Mouse (Mus musculus) kidney, embryonic 14.5 days (tissue): ENCODE results near the gene Xlr. TPM values are rescaled to one million over a fixed set of nuclear protein-coding genes. Genes with fewer than 3 reads are reported as not detected.
"Not testable (repeated sequence)": the region's sequence is repeated elsewhere in the genome, so short reads cannot be mapped to it uniquely, and the experiment has no call there.

Experiments used
- ATAC-seq: fragments of 200-750 bp; cut with Nextera tagmentation; 2 replicates; pipeline ENCODE4 v1.8.0; 2017; ENCODE audit warnings: moderate number of reproducible peaks, mild to moderate bottlenecking, moderate TSS enrichment, moderate library complexity; ENCODE audit not compliant: low FRiP score, low TSS enrichment
- H3K27ac ChIP-seq: fragments of 300-500 bp; sonication (generic); 2 replicates; pipeline ENCODE4 v1.5.1; 2014; ENCODE audit warnings: low read depth, mild to moderate bottlenecking, low read length, moderate library complexity, mixed read lengths
- H3K27me3 ChIP-seq: fragments of 300-500 bp; sonication (generic); 2 replicates; pipeline ENCODE4 v1.6.1; 2014; ENCODE audit warnings: mild to moderate bottlenecking, low read length; ENCODE audit not compliant: control insufficient read depth, insufficient read depth
- H3K36me3 ChIP-seq: fragments of 300-500 bp; sonication (generic); 2 replicates; pipeline ENCODE4 v1.6.1; 2014; ENCODE audit warnings: low read length, mixed read lengths; ENCODE audit not compliant: control insufficient read depth, insufficient read depth
- H3K4me1 ChIP-seq: fragments of 300-500 bp; sonication (generic); 2 replicates; pipeline ENCODE4 v1.6.1; 2014; ENCODE audit warnings: low read length, mixed read lengths; ENCODE audit not compliant: control insufficient read depth, insufficient read depth
- H3K4me2 ChIP-seq: fragments of 300-500 bp; sonication (generic); replicated peaks from 2 replicates; pipeline ENCODE4 v1.6.1; 2014; ENCODE audit warnings: low read depth, mild to moderate bottlenecking, low read length
- H3K4me3 ChIP-seq: fragments of 300-500 bp; sonication (generic); 2 replicates; pipeline ENCODE4 v1.5.1; 2014; ENCODE audit warnings: mild to moderate bottlenecking, low read length
- H3K9ac ChIP-seq: fragments of 300-500 bp; sonication (generic); 2 replicates; pipeline ENCODE4 v1.6.1; 2014; ENCODE audit warnings: low read depth, mild to moderate bottlenecking, low read length, moderate library complexity
- H3K9me3 ChIP-seq: fragments of 300-500 bp; sonication (generic); 2 replicates; pipeline ENCODE4 v1.6.1; 2016; ENCODE audit warnings: low read length; ENCODE audit not compliant: control insufficient read depth
- WGBS: fragments of 180-500 bp; shearing (Covaris S2); extraction: QIAGEN DNeasy Blood & Tissue Kit; methylation state at CpG from one replicate; pipeline ENCODE4 v1.1.7; 2014; 5-methylcytosine and 5-hydroxymethylcytosine counted together
- polyA plus RNA-seq: library from polyadenylated mRNA; unstranded; fragments of >200 nt; fragmentation: Nextera tagmentation; extraction: Ambion mirVana; gene quantifications from 2 replicates; pipeline ENCODE4 v1.2.1, GENCODE M21; 2014

Xlr gene
- 0.35 and 1.2 TPM in 2 replicates for polyA plus RNA-seq

GRCm38 (mm10) chrX:53797519-53797918 lies at the start of gene Xlr:
TSS of gene Xlr (minus strand) at chrX:53797706.
- not testable (repeated sequence) for H3K36me3 ChIP-seq, H3K9me3 ChIP-seq, H3K27me3 ChIP-seq, H3K4me1 ChIP-seq, H3K4me3 ChIP-seq, H3K9ac ChIP-seq, H3K4me2 ChIP-seq, H3K27ac ChIP-seq, ATAC-seq
- 87% methylated on average over 11 of the region's 11 CpGs for whole genome bisulfite sequencing

- H3K27ac ChIP-seq, result no peak overlapping the region
- no peak overlapping the region for H3K4me3 ChIP-seq
- H3K9me3 ChIP-seq, result no peaks in the 10 kb centered on the region
- H3K9ac ChIP-seq, result no peak overlapping the region
- no peak for ATAC-seq
- H3K4me2 ChIP-seq, result no peak overlapping the region
- 41% methylated on average over 3 of the region's 3 CpGs for WGBS
- no peaks in the 10 kb centered on the region for H3K36me3 ChIP-seq
- H3K27me3 ChIP-seq, result no peaks in the 10 kb centered on the region
- H3K4me1 ChIP-seq, result no peaks in the 10 kb centered on the region
Measured at GRCm38 (mm10) chrX:53799074-53799473, 1.6 kb upstream of the Xlr start.

DNA sequence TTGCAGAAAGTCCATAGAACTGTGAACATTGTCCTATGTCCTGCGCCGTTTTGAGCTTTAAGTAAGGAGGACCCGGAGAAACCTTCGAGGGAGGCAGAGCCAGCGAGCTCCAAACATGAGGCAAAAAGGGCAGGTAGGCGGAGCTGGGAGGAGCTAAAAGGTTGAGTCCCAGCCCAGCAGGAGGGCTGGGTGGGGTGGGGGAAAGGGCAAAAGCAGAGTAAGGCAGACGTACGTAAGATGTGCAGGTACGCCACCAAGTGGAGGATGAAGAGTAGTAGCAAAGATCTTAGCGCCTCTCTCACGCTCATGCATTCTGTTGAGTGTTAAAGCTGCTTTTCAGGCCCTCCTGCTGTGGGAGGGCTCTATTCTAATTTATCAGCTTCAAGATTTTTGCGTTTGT lies 21.2 kb downstream of the Xlr start, which contains the start of gene Zfp36l3:
Gene Zfp36l3, minus strand, starts transcription at position 119 of the 400 bp plus-strand sequence.
- Histone ChIP-seq H3K27me3 (no peaks in the 10 kb centered on the region), H3K9me3 (no peaks in the 10 kb centered on the region), H3K9ac (no peak within 1 kb of the TSS), H3K4me1 (no peaks in the 10 kb centered on the region), H3K36me3 (no peaks in the 10 kb centered on the region), H3K4me3 (no peak within 1 kb of the TSS), H3K4me2 (no peak within 1 kb of the TSS), H3K27ac (no peak within 1 kb of the TSS)
- WGBS, result 89% methylated on average over 12 of the region's 12 CpGs
- no peak for ATAC-seq

- H3K27ac ChIP-seq, result no peak within 1 kb of the TSS
- H3K9me3 ChIP-seq, result peaks cover 4% of the 10 kb centered on the region
- 93% methylated on average over 16 of the region's 16 CpGs for WGBS
- no peak for ATAC-seq
- no peaks in the 10 kb centered on the region for H3K27me3 ChIP-seq
- no peak within 1 kb of the TSS for H3K4me3 ChIP-seq
- no peaks in the 10 kb centered on the region for H3K4me1 ChIP-seq
- no peaks in the 10 kb centered on the region for H3K36me3 ChIP-seq
- H3K9ac ChIP-seq, result no peak within 1 kb of the TSS
- no peak within 1 kb of the TSS for H3K4me2 ChIP-seq
Measured at GRCm38 (mm10) chrX:53757736-53758135, 39.8 kb downstream of the Xlr start, which contains the start of gene 1700013H16Rik. TSS of gene 1700013H16Rik (minus strand) at chrX:53757831.

DNA sequence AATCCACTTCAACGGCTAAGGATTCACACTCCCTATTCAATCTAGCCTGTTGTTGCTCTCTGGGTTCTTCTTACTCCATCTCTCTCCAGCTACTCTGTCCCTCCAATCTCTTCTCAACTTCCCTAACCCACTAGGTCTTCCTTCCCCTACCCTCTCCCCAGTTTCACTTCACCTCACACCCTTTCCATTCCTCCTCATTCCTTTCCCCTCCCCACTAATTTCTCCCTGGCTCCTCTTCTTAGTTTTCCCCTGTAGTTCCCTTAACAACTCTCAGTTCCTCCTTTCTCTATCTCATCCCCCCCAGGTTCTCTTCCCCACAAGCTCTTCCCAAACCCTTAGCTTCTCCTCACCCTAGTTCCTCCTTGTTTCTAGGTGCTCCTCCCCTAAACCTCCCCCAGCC lies 44.7 kb downstream of the Xlr start:
- Histone ChIP-seq H3K27me3 (no peaks in the 10 kb centered on the region), H3K27ac (no peak overlapping the region), H3K4me2 (no peak overlapping the region), H3K4me1 (no peaks in the 10 kb centered on the region), H3K36me3 (no peaks in the 10 kb centered on the region), H3K4me3 (no peak overlapping the region), H3K9me3 (peaks cover 4% of the 10 kb centered on the region), H3K9ac (no peak overlapping the region)
- ATAC-seq, result no peak
- 91% methylated on average over 1 of the region's 1 CpGs for WGBS

DNA sequence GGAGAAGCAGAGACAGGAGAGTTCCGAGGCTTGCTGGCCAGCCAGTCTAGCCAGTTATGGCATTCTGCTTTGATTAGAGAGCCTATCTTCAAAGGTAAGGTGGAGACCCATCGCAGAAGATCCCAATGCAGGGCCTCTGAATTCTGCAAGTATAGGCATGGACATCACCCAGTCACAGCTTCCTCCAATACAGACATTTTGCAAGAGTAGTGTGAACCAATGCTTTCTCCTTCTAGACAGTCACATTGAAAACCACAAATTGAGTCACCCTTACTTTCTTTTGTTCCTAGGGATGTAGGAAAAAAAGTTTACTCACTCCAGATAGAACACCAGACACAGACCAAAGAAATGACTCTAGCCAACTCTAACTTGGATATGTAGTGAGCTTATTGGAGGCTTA lies 68.5 kb downstream of the Xlr start:
- 81% methylated on average over 2 of the region's 2 CpGs for WGBS
- H3K9ac ChIP-seq, result no peak overlapping the region
- H3K4me3 ChIP-seq, result no peak overlapping the region
- H3K9me3 ChIP-seq, result no peaks in the 10 kb centered on the region
- H3K27ac ChIP-seq, result no peak overlapping the region
- ATAC-seq, result no peak
- H3K36me3 ChIP-seq, result no peaks in the 10 kb centered on the region
- H3K4me1 ChIP-seq, result no peaks in the 10 kb centered on the region
- H3K27me3 ChIP-seq, result no peaks in the 10 kb centered on the region
- H3K4me2 ChIP-seq, result no peak overlapping the region

Other genes with a start within 250 kb of the Xlr start
- 58.7 and 71.4 TPM in 2 replicates for gene Rtl8c, start 189.7 kb downstream of the Xlr start, polyA plus RNA-seq
- not detected in 2 replicates for gene Gm14597, start 188.7 kb downstream of the Xlr start, polyA plus RNA-seq
- 73.2 and 78.7 TPM in 2 replicates for gene Rtl8a, start 154.0 kb downstream of the Xlr start, polyA plus RNA-seq
- gene Rtl8b, start 127.3 kb downstream of the Xlr start, polyA plus RNA-seq, result 58.9 and 71.0 TPM in 2 replicates
- 0.80 and 1.4 TPM in 2 replicates for gene 4930502E18Rik, start 72.9 kb downstream of the Xlr start, polyA plus RNA-seq
- not detected in 2 replicates for gene 1700013H16Rik, start 39.9 kb downstream of the Xlr start, polyA plus RNA-seq
- 0.15 TPM in 1 of 2 replicates, not detected in the other for gene Zfp36l3, start 21.3 kb downstream of the Xlr start, polyA plus RNA-seq